Mouse (Mus musculus) bone marrow macrophage, adult 2 months (primary cell): ENCODE measurements around the gene Gnb2.

Experiments
- CTCF ChIP-seq: IDR thresholded peaks from 2 replicates; pipeline ENCODE4 v1.5.1; 2012; ENCODE audit warnings: low read depth, mild to moderate bottlenecking, low read length, moderate library complexity
- POLR2A ChIP-seq: IDR thresholded peaks from 2 replicates; pipeline ENCODE4 v1.6.1; 2012; ENCODE audit warnings: mild to moderate bottlenecking, low read depth, low read length, borderline replicate concordance

- TF ChIP-seq POLR2A, result no peak
- no peak for TF ChIP-seq CTCF
These were observed 3.9 kb downstream of the Gnb2 start for GRCm38 (mm10) chr5:137529221-137529995.
